Mouse (Mus musculus) CH12.LX (cell line): Measurements from ENCODE around the gene Lat2.
A peak's percentile ranks its signal among the peaks of the same experiment; 100 is the strongest.

Experiments
- BHLHE40 ChIP-seq: IDR thresholded peaks from 2 replicates; pipeline ENCODE4 v1.6.1; 2011; ENCODE audit warnings: mild to moderate bottlenecking, low read depth, low read length, improper control_type of control experiment
- CHD2 ChIP-seq: IDR thresholded peaks from 2 replicates; pipeline ENCODE4 v1.6.1; 2011; ENCODE audit warnings: low read length, improper control_type of control experiment
- CTCF ChIP-seq, 2 experiments: IDR thresholded peaks in 1 of 2; conservative IDR thresholded peaks in 1 of 2; 2 replicates each; pipeline ENCODE4 v1.5.1; 2011 to 2012; ENCODE audit warnings: low read depth in 2 of 2, low read length in 2 of 2, improper control_type of control experiment in 1 of 2, inconsistent platforms in 1 of 2, mild to moderate bottlenecking in 1 of 2, moderate library complexity in 1 of 2
- EP300 ChIP-seq: IDR thresholded peaks from 2 replicates; pipeline ENCODE4 v1.6.1; 2011; ENCODE audit warnings: low read length, improper control_type of control experiment
- HCFC1 ChIP-seq: IDR thresholded peaks from 2 replicates; pipeline ENCODE4 v1.6.1; 2012; ENCODE audit warnings: low read depth, mild to moderate bottlenecking, inconsistent platforms, low read length, improper control_type of control experiment
- KAT2A ChIP-seq: IDR thresholded peaks from 2 replicates; pipeline ENCODE4 v1.6.1; 2012; ENCODE audit warnings: low read length, improper control_type of control experiment, inconsistent platforms; ENCODE audit not compliant: insufficient replicate concordance
- MAZ ChIP-seq: IDR thresholded peaks from 2 replicates; pipeline ENCODE4 v1.6.1; 2012; ENCODE audit warnings: low read depth, mild to moderate bottlenecking, inconsistent platforms, low read length, improper control_type of control experiment, moderate library complexity
- POLR2A ChIP-seq: IDR thresholded peaks from 2 replicates; pipeline ENCODE4 v1.6.1; 2011; ENCODE audit warnings: low read depth, mild to moderate bottlenecking, improper control_type of control experiment, low read length
- RAD21 ChIP-seq: IDR thresholded peaks from 2 replicates; pipeline ENCODE4 v1.6.1; 2011; ENCODE audit warnings: low read depth, mild to moderate bottlenecking, low read length, improper control_type of control experiment, moderate library complexity
- SIN3A ChIP-seq: IDR thresholded peaks from 2 replicates; pipeline ENCODE4 v1.6.1; 2012; ENCODE audit warnings: low read length, improper control_type of control experiment, inconsistent platforms
- ZNF384 ChIP-seq: IDR thresholded peaks from 2 replicates; pipeline ENCODE4 v1.6.1; 2012; ENCODE audit warnings: low read depth, low read length, improper control_type of control experiment, inconsistent platforms

GRCm38 (mm10) chr5:134568964-134569491, 45.8 kb downstream of the Lat2 start:
- TF ChIP-seq CTCF (conservative IDR thresholded peaks at IDR 0.05 in 1 of 2, IDR thresholded peaks at IDR 0.05 in 1 of 2; ENCODE audit: low read depth in 2 of 2, low read length in 2 of 2) (no peak), HCFC1 (no peak), EP300 (no peak), BHLHE40 (no peak), POLR2A (no peak), SIN3A (no peak), KAT2A (no peak), MAZ (no peak), RAD21 (no peak), ZNF384 (peak; percentile 52), CHD2 (no peak)
